Mouse (Mus musculus): ENCODE data around the gene Kat2a. TPM values are rescaled to one million over a fixed set of nuclear protein-coding genes. Genes with fewer than 3 reads are reported as not detected.

The Kat2a gene
- polyA plus RNA-seq, 1 experiment from 2014 or later, result 45.4 TPM

DNA sequence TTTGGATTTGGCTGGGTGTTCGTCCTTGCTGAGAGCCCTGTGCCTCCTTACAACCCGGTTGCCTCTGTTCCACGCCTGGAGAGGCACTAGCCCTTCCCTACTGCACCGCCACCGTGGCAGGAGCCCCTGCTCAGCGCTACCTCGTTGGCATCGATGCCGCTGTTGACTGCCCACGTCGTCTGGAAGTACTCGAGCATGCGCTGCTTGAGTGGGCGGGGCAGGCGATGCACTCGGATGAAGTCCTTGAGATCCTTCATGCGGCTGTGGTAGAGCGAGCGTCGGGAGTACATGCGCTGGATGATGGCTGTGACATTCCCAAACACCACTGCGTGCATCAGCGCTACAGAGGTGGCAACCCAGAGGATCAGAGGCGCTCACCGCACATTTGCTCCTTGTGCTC is 37.2 kb upstream of the Kat2a start:
- 28% methylated on average over 25 of the region's 25 CpGs for WGBS
- no peak for ATAC-seq (ENCODE audit: insufficient number of reproducible peaks, low FRiP score)
- no peak overlapping the region for H3K4me2 ChIP-seq

DNA sequence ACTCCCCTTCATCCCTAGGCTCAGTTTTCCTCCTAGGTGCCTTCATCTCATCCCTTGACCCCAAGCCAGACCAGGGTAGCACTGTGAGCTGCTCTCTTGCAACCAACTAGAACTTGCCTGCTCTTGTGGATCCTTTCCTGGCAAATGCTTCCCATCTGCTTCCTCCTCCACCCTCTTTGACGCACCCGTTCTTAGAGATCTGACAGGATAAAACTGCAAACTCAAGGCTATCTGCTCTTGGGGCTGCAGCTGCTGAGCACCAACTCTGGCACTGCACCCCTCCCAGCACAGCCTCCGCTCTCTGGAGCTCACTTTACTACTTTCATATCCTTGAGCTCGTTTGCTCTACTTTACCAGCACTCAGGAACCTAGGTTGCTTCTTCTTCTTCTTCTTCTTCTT is 36.4 kb upstream of the Kat2a start:
- Histone ChIP-seq H3K27me3 (replicated peaks) (peaks cover 73% of the 10 kb centered on the region), H3K36me3 (no peaks in the 10 kb centered on the region), H3K4me1 (replicated peaks) (no peaks in the 10 kb centered on the region), H3K4me3 (no peak overlapping the region), H3K9me3 (replicated peaks) (no peaks in the 10 kb centered on the region; the same call in 1 of the 2 replicates), H3K27ac (ENCODE audit: poor library complexity, severe bottlenecking) (no peak overlapping the region), H3K4me2 (no peak overlapping the region), H3K9ac (no peak overlapping the region)
- 62% methylated on average over 4 of the region's 4 CpGs for WGBS
- ATAC-seq (ENCODE audit: insufficient number of reproducible peaks, low FRiP score), result no peak

More for the DNA sequence above, 37.2 kb upstream of the Kat2a start:
- no peak overlapping the region for H3K9ac ChIP-seq
- H3K4me1 ChIP-seq (replicated peaks), result no peaks in the 10 kb centered on the region
- H3K27ac ChIP-seq (ENCODE audit: poor library complexity, severe bottlenecking), result no peak overlapping the region
- H3K27me3 ChIP-seq (replicated peaks), result peaks cover 81% of the 10 kb centered on the region
- no peaks in the 10 kb centered on the region for H3K36me3 ChIP-seq
- no peaks in the 10 kb centered on the region; the same call in 1 of the 2 replicates for H3K9me3 ChIP-seq (replicated peaks)
- H3K4me3 ChIP-seq, result no peak overlapping the region

GRCm38 (mm10) chr11:100747114-100747513 is 34.8 kb upstream of the Kat2a start:
- H3K36me3 ChIP-seq, result no peaks in the 10 kb centered on the region
- no peak overlapping the region for H3K4me2 ChIP-seq
- no peak overlapping the region for H3K4me3 ChIP-seq
- H3K9me3 ChIP-seq (replicated peaks), result no peaks in the 10 kb centered on the region; the same call in 1 of the 2 replicates
- H3K9ac ChIP-seq, result no peak overlapping the region
- WGBS, result 61% methylated on average over 5 of the region's 5 CpGs
- H3K27me3 ChIP-seq (replicated peaks), result peaks cover 62% of the 10 kb centered on the region
- ATAC-seq (ENCODE audit: insufficient number of reproducible peaks, low FRiP score), result no peak
- H3K4me1 ChIP-seq (replicated peaks), result no peaks in the 10 kb centered on the region
- no peak overlapping the region for H3K27ac ChIP-seq (ENCODE audit: poor library complexity, severe bottlenecking)

DNA sequence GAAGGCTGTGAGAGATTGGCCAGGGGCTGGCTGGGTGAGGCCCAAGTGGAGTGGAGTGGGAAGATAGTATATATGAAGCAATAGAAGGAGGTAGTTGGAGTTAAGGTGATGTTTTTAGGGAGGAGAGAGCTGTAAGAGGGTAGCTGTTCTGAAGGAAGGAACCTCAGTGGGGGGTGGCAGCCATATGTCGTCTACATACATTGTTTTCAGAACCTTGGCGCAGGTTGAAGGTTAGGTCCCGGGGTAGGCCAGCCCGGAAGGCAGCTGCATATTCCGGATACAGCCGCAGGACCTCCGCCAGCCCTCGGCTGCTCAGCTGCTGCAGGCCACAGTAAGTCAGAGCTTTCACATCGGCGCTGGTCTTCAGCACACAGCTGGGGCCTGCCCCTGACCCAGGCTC is 34.3 kb upstream of the Kat2a start:
- Histone ChIP-seq H3K27ac (ENCODE audit: poor library complexity, severe bottlenecking) (no peak overlapping the region), H3K4me1 (replicated peaks) (no peaks in the 10 kb centered on the region), H3K36me3 (no peaks in the 10 kb centered on the region), H3K27me3 (replicated peaks) (peaks cover 57% of the 10 kb centered on the region), H3K9me3 (replicated peaks) (no peaks in the 10 kb centered on the region; the same call in 1 of the 2 replicates), H3K4me3 (no peak overlapping the region), H3K4me2 (no peak overlapping the region), H3K9ac (no peak overlapping the region)
- 75% methylated on average over 10 of the region's 10 CpGs for WGBS
- ATAC-seq (ENCODE audit: insufficient number of reproducible peaks, low FRiP score), result no peak

DNA sequence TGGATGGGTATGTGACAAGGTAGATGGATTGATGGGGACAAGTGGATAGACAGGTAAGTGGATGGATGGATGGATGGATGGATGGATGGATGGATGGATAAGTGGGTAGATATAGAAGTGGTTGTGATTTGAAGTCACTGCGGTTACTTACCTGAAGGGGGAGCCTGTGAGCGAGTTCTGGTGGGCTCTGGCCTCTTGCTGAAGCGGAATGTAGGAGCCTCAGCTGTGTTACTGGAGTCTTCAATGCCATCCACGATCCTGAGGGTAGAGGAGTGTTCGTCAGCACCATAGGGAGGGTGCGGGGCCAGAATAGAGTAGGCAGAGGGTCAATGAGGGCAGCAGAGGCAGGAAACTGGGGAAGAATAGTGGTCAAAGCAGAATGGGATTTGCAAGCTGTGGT is 32.8 kb upstream of the Kat2a start:
- peaks cover 50% of the 10 kb centered on the region for H3K27me3 ChIP-seq (replicated peaks)
- H3K4me1 ChIP-seq (replicated peaks), result no peaks in the 10 kb centered on the region
- no peak overlapping the region for H3K9ac ChIP-seq

DNA sequence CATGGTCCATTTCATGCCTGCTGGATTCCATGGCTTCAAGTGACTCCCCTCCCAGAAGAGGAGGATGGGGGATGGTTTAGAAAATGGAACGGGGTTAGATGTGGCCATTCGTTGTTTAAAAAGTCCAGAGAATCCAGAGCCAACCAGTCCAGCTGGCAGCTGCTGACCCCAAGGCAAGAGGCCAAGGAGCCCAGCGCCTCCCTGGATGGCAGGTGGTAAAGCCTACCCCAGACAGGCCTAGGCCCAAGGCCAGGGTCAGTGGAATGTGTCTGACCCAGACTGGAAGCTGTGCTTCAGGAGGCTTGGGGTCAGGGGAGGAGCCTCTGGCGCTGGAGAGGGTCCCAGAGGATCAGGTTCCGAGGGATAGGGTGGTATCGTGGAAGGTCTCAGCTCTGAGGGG is 29.1 kb upstream of the Kat2a start:
- Histone ChIP-seq H3K27me3 (replicated peaks) (peaks cover 18% of the 10 kb centered on the region), H3K36me3 (no peaks in the 10 kb centered on the region), H3K4me2 (no peak overlapping the region), H3K4me3 (no peak overlapping the region), H3K4me1 (replicated peaks) (peaks cover 11% of the 10 kb centered on the region), H3K9me3 (replicated peaks) (no peaks in the 10 kb centered on the region), H3K9ac (no peak overlapping the region), H3K27ac (ENCODE audit: poor library complexity, severe bottlenecking) (no peak overlapping the region)
- ATAC-seq (ENCODE audit: insufficient number of reproducible peaks, low FRiP score), result no peak
- 59% methylated on average over 6 of the region's 6 CpGs for WGBS

More for the DNA sequence above, 32.8 kb upstream of the Kat2a start:
- no peaks in the 10 kb centered on the region for H3K36me3 ChIP-seq
- no peak overlapping the region for H3K27ac ChIP-seq (ENCODE audit: poor library complexity, severe bottlenecking)
- no peak overlapping the region for H3K4me3 ChIP-seq
- no peaks in the 10 kb centered on the region for H3K9me3 ChIP-seq (replicated peaks)
- ATAC-seq (ENCODE audit: insufficient number of reproducible peaks, low FRiP score), result peak; percentile 52; the same call in 1 of the 2 replicates
- no peak overlapping the region for H3K4me2 ChIP-seq
- 15% methylated on average over 6 of the region's 6 CpGs for WGBS

DNA sequence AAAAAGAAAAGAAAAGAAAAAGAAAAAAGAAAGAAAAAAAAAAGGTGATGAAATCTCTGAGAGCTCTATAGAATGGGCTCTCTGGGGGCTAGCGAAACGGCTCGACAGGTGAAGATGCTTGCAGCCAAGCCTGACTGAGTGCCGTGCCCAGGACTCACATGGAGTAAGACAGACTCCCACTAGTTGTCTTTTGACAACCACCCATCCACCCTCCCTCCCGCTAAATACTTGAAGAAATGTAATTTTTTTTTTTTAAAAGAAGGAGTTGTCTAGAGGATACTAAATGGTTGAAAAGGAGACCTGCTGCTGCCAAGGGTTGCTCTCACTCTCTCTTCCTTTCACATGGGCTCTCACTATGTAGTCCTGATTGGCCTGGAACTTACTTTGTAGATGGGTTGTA is 26.5 kb upstream of the Kat2a start:
- peaks cover 24% of the 10 kb centered on the region for H3K4me1 ChIP-seq (replicated peaks)
- 0 out of 2 replicates have a peak overlapping the region, but pooled peaks have one; percentile 67 for H3K9ac ChIP-seq
- 19% methylated on average over 5 of the region's 5 CpGs for whole genome bisulfite sequencing

DNA sequence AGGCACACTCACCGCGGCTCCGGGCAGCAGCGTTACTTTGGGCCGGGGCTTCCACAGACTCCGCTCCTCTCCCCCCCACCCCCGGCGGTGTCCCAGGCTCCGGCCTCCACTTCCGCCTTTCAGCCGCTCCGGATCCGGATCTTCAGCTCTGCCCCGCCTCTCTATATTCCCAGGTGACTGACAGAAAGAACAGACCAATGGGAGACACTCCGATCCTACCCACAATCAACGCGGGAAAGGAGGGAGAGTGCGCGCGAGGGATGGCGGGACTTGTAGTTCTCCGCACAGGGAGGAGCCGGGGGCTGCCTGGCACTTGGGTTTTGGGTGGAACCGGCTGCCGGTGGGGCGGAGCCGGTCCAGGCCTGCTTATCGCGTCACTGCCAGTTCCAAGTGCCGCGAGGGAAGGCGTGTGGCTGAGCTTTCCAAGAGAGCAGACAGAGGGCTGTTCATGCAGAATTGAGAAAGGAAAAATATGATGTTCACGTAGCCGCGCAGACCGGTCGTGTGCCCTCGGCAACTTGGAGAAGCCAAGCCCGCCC is 25.9 kb upstream of the Kat2a start, which contains the start of gene Rab5c:
Rab5c (minus strand) TSS at position 150 of the 539 bp plus-strand sequence.
- Histone ChIP-seq H3K9me3 (replicated peaks) (no peaks in the 10 kb centered on the region), H3K27me3 (replicated peaks) (peaks cover 7% of the 10 kb centered on the region), H3K36me3 (peaks cover 5% of the 10 kb centered on the region; the same call in 1 of the 2 replicates), H3K4me3 (peak within 1 kb of the TSS; percentile 99), H3K4me1 (replicated peaks) (peaks cover 24% of the 10 kb centered on the region), H3K9ac (peak within 1 kb of the TSS; percentile 98), H3K4me2 (peak within 1 kb of the TSS; percentile 98), H3K27ac (ENCODE audit: poor library complexity, severe bottlenecking) (peak within 1 kb of the TSS; percentile 65; the same call in 1 of the 2 replicates)
- ATAC-seq (ENCODE audit: insufficient number of reproducible peaks, low FRiP score), result peak; percentile 99
- WGBS, result under 1% methylated on average over 39 of the region's 39 CpGs

More for the DNA sequence above, 26.5 kb upstream of the Kat2a start:
- no peak overlapping the region for H3K27ac ChIP-seq (ENCODE audit: poor library complexity, severe bottlenecking)
- 0 out of 2 replicates have a peak, but pooled peaks cover 3% of the 10 kb centered on the region for H3K36me3 ChIP-seq
- H3K9me3 ChIP-seq (replicated peaks), result no peaks in the 10 kb centered on the region
- H3K4me3 ChIP-seq, result peak overlapping the region; percentile 99
- H3K4me2 ChIP-seq, result peak overlapping the region; percentile 98
- no peak for ATAC-seq (ENCODE audit: insufficient number of reproducible peaks, low FRiP score)
- peaks cover 7% of the 10 kb centered on the region for H3K27me3 ChIP-seq (replicated peaks)

DNA sequence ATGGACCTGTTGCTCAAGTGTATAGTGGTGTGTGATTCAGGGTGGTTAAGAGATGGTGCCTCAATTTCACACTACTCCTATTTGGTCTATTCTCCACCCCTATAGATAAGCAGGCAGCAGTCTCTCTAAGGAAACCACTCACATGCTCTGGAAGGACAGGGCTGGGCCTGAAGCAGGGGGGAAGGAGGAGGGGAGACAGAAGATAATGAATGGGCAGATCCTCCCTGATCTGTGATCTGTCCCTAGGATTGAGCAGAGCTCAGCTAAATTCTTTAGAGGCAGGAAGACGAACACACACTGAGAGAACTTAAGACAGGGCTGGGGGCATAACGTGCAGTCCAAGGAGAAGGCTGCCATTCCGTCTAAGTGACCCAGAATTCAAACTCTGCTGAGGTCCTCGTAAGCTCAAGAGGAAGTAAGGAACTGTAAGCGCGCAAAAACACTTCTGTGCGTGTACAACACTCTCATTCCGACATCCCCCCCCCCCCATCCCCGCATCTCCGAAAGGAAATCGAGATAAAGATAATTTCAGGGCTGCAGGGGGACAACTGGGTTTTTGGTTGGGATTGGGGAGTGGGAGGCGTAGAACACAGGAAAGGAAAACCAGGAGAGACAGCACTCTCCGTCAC is 25.0 kb upstream of the Kat2a start:
- peaks cover 9% of the 10 kb centered on the region; the same call in 1 of the 2 replicates for H3K36me3 ChIP-seq
- 0 out of 2 replicates have a peak overlapping the region, but pooled peaks have one; percentile 65 for H3K27ac ChIP-seq (ENCODE audit: poor library complexity, severe bottlenecking)
- peaks cover 7% of the 10 kb centered on the region for H3K27me3 ChIP-seq (replicated peaks)
- peaks cover 24% of the 10 kb centered on the region for H3K4me1 ChIP-seq (replicated peaks)
- H3K4me3 ChIP-seq, result peak overlapping the region; percentile 99
- WGBS, result 2% methylated on average over 13 of the region's 13 CpGs
- H3K9me3 ChIP-seq (replicated peaks), result no peaks in the 10 kb centered on the region
- H3K9ac ChIP-seq, result peak overlapping the region; percentile 98
- H3K4me2 ChIP-seq, result peak overlapping the region; percentile 98
- no peak for ATAC-seq (ENCODE audit: insufficient number of reproducible peaks, low FRiP score)

GRCm38 (mm10) chr11:100736746-100737080 is 24.4 kb upstream of the Kat2a start:
- H3K4me1 ChIP-seq (replicated peaks), result peaks cover 24% of the 10 kb centered on the region
- no peak for ATAC-seq (ENCODE audit: insufficient number of reproducible peaks, low FRiP score)
- peaks cover 7% of the 10 kb centered on the region for H3K27me3 ChIP-seq (replicated peaks)
- H3K4me2 ChIP-seq, result peak overlapping the region; percentile 98
- H3K9ac ChIP-seq, result peak overlapping the region; percentile 98
- H3K4me3 ChIP-seq, result peak overlapping the region; percentile 99
- 59% methylated on average over 4 of the region's 4 CpGs for WGBS
- no peaks in the 10 kb centered on the region for H3K9me3 ChIP-seq (replicated peaks)
- no peak overlapping the region for H3K27ac ChIP-seq (ENCODE audit: poor library complexity, severe bottlenecking)
- peaks cover 9% of the 10 kb centered on the region; the same call in 1 of the 2 replicates for H3K36me3 ChIP-seq

GRCm38 (mm10) chr11:100735954-100736745 is 23.9 kb upstream of the Kat2a start:
- no peak for ATAC-seq (ENCODE audit: insufficient number of reproducible peaks, low FRiP score)
- H3K27me3 ChIP-seq (replicated peaks), result peaks cover 4% of the 10 kb centered on the region
- 57% methylated on average over 14 of the region's 14 CpGs for WGBS
- H3K27ac ChIP-seq (ENCODE audit: poor library complexity, severe bottlenecking), result 0 out of 2 replicates have a peak overlapping the region, but pooled peaks have one; percentile 12
- peak overlapping the region; percentile 99 for H3K4me3 ChIP-seq
- H3K4me2 ChIP-seq, result peak overlapping the region; percentile 98
- peaks cover 9% of the 10 kb centered on the region; the same call in 1 of the 2 replicates for H3K36me3 ChIP-seq
- H3K9me3 ChIP-seq (replicated peaks), result no peaks in the 10 kb centered on the region
- peak overlapping the region; percentile 57 for H3K9ac ChIP-seq
- H3K4me1 ChIP-seq (replicated peaks), result peaks cover 24% of the 10 kb centered on the region

All from heart, embryonic 12.5 days (tissue).